Mouse (Mus musculus) CH12.LX (cell line): ENCODE measurements at regions not wholly inside any gene's neighbourhood (a gene's known extent, or its start where the extent isn't known, plus 50 kb on each side); places are given as distances from the start of the nearest gene placed in this dataset.

Experiments used
- DNase-seq: peaks from one replicate; pipeline ENCODE4 v3.0.0-alpha.2; 2013; ENCODE audit errors: extremely low read depth
- H3K27ac ChIP-seq: 2 replicates; pipeline ENCODE4 v1.5.1; 2012; ENCODE audit warnings: low read depth, mild to moderate bottlenecking, control low read depth, moderate library complexity; ENCODE audit not compliant: insufficient read depth
- H3K27me3 ChIP-seq: replicated peaks from 2 replicates; pipeline ENCODE3; 2012; ENCODE audit warnings: inconsistent platforms
- H3K36me3 ChIP-seq, 2 experiments: replicated peaks in 1 of 2; 2 replicates each; pipeline versions ENCODE3 to v1.6.1; 2012; ENCODE audit warnings: inconsistent platforms in 1 of 2, low read length in 1 of 2, mild to moderate bottlenecking in 1 of 2, mixed read lengths in 1 of 2, moderate library complexity in 1 of 2; ENCODE audit not compliant: control insufficient read depth in 1 of 2, insufficient read depth in 1 of 2
- H3K4me1 ChIP-seq, 2 experiments: 2 replicates each; pipeline ENCODE4 v1.6.1; 2012; ENCODE audit warnings: inconsistent platforms in 1 of 2, moderate library complexity in 1 of 2; ENCODE audit not compliant: insufficient read depth in 2 of 2, control insufficient read depth in 1 of 2
- H3K4me2 ChIP-seq: 2 replicates; pipeline ENCODE4 v1.6.1; 2012; ENCODE audit warnings: low read depth, mild to moderate bottlenecking, control low read depth; ENCODE audit not compliant: poor library complexity, insufficient read depth, severe bottlenecking
- H3K4me3 ChIP-seq, 3 experiments: fragments of 150-350 bp in 1 of 3; sonication (generic) in 1 of 3; replicated peaks in 1 of 3; 2 replicates each; pipeline versions ENCODE3 to v1.5.1; 2011 to 2012; ENCODE audit warnings: low read depth in 2 of 3, low read length in 2 of 3, mild to moderate bottlenecking in 2 of 3, moderate library complexity in 2 of 3, control low read depth in 1 of 3, improper control_type of control experiment in 1 of 3, inconsistent platforms in 1 of 3, mixed read lengths in 1 of 3; ENCODE audit not compliant: poor library complexity in 1 of 3
- H3K79me2 ChIP-seq: replicated peaks from 2 replicates; pipeline ENCODE4 v1.6.1; 2012; ENCODE audit warnings: mild to moderate bottlenecking, moderate library complexity; ENCODE audit not compliant: control insufficient read depth, poor library complexity, insufficient read depth, severe bottlenecking; ENCODE audit errors: extremely low read depth
- H3K9ac ChIP-seq: 2 replicates; pipeline ENCODE4 v1.6.1; 2012; ENCODE audit warnings: low read depth, mild to moderate bottlenecking, control low read depth, moderate library complexity; ENCODE audit not compliant: insufficient read depth
- H3K9me3 ChIP-seq: replicated peaks from 2 replicates; pipeline ENCODE3; 2012; ENCODE audit warnings: low read length, inconsistent platforms, mixed read lengths
- CHD1 ChIP-seq: IDR thresholded peaks from 2 replicates; pipeline ENCODE4 v1.6.1; 2012; ENCODE audit warnings: low read depth, low read length, improper control_type of control experiment, inconsistent platforms
- CHD2 ChIP-seq: IDR thresholded peaks from 2 replicates; pipeline ENCODE4 v1.6.1; 2011; ENCODE audit warnings: low read length, improper control_type of control experiment
- CTCF ChIP-seq, 2 experiments: IDR thresholded peaks in 1 of 2; conservative IDR thresholded peaks in 1 of 2; 2 replicates each; pipeline ENCODE4 v1.5.1; 2011 to 2012; ENCODE audit warnings: low read depth in 2 of 2, low read length in 2 of 2, improper control_type of control experiment in 1 of 2, inconsistent platforms in 1 of 2, mild to moderate bottlenecking in 1 of 2, moderate library complexity in 1 of 2
- ETS1 ChIP-seq: conservative IDR thresholded peaks from 2 replicates; pipeline ENCODE4 v1.6.1; 2012; ENCODE audit warnings: low read depth, mild to moderate bottlenecking, inconsistent platforms, low read length, improper control_type of control experiment, moderate library complexity
- GABPA ChIP-seq: IDR thresholded peaks from 2 replicates; pipeline ENCODE4 v1.6.1; 2012; ENCODE audit warnings: low read depth, low read length, improper control_type of control experiment, inconsistent platforms; ENCODE audit not compliant: insufficient replicate concordance
- JUND ChIP-seq: conservative IDR thresholded peaks from 2 replicates; pipeline ENCODE4 v1.6.1; 2011; ENCODE audit warnings: low read depth, low read length, improper control_type of control experiment
- KAT2A ChIP-seq: IDR thresholded peaks from 2 replicates; pipeline ENCODE4 v1.6.1; 2012; ENCODE audit warnings: low read length, improper control_type of control experiment, inconsistent platforms; ENCODE audit not compliant: insufficient replicate concordance
- MAFK ChIP-seq: IDR thresholded peaks from 2 replicates; pipeline ENCODE4 v1.6.1; 2011; ENCODE audit warnings: low read length, improper control_type of control experiment; ENCODE audit not compliant: insufficient replicate concordance
- MAX ChIP-seq: IDR thresholded peaks from 2 replicates; pipeline ENCODE4 v1.6.1; 2011; ENCODE audit warnings: low read length, improper control_type of control experiment
- MEF2A ChIP-seq: IDR thresholded peaks from 2 replicates; pipeline ENCODE4 v1.6.1; 2014; ENCODE audit warnings: low read depth, mild to moderate bottlenecking, inconsistent platforms, low read length, improper control_type of control experiment, borderline replicate concordance
- NRF1 ChIP-seq: IDR thresholded peaks from 2 replicates; pipeline ENCODE4 v1.6.1; 2014; ENCODE audit warnings: low read depth, mild to moderate bottlenecking, inconsistent platforms, low read length, improper control_type of control experiment, moderate library complexity
- POLR2A ChIP-seq: IDR thresholded peaks from 2 replicates; pipeline ENCODE4 v1.6.1; 2011; ENCODE audit warnings: low read depth, mild to moderate bottlenecking, improper control_type of control experiment, low read length
- POLR2AphosphoS2 ChIP-seq: IDR thresholded peaks from 2 replicates; pipeline ENCODE4 v1.6.1; 2011; ENCODE audit warnings: low read depth, low read length, improper control_type of control experiment
- RAD21 ChIP-seq: IDR thresholded peaks from 2 replicates; pipeline ENCODE4 v1.6.1; 2011; ENCODE audit warnings: low read depth, mild to moderate bottlenecking, low read length, improper control_type of control experiment, moderate library complexity
- RCOR1 ChIP-seq: conservative IDR thresholded peaks from 2 replicates; pipeline ENCODE4 v1.6.1; 2012; ENCODE audit warnings: low read depth, mild to moderate bottlenecking, inconsistent platforms, low read length, improper control_type of control experiment
- SIN3A ChIP-seq: IDR thresholded peaks from 2 replicates; pipeline ENCODE4 v1.6.1; 2012; ENCODE audit warnings: low read length, improper control_type of control experiment, inconsistent platforms
- SMC3 ChIP-seq: IDR thresholded peaks from 2 replicates; pipeline ENCODE4 v1.6.1; 2011; ENCODE audit warnings: low read depth, low read length, improper control_type of control experiment
- TBP ChIP-seq: conservative IDR thresholded peaks from 2 replicates; pipeline ENCODE4 v1.6.1; 2011; ENCODE audit warnings: low read depth, low read length, improper control_type of control experiment
- TCF12 ChIP-seq: IDR thresholded peaks from 2 replicates; pipeline ENCODE4 v1.6.1; 2014; ENCODE audit warnings: low read depth, mild to moderate bottlenecking, inconsistent platforms, low read length, improper control_type of control experiment
- UBTF ChIP-seq: IDR thresholded peaks from 2 replicates; pipeline ENCODE4 v1.6.1; 2012; ENCODE audit warnings: low read depth, mild to moderate bottlenecking, inconsistent platforms, low read length, improper control_type of control experiment, moderate library complexity
- USF1 ChIP-seq: IDR thresholded peaks from 2 replicates; pipeline ENCODE4 v1.6.1; 2014; ENCODE audit warnings: low read depth, mild to moderate bottlenecking, inconsistent platforms, low read length, improper control_type of control experiment
- ZC3H11A ChIP-seq: IDR thresholded peaks from 2 replicates; pipeline ENCODE4 v1.6.1; 2012; ENCODE audit warnings: low read depth, mild to moderate bottlenecking, inconsistent platforms, low read length, improper control_type of control experiment
- ZMIZ1 ChIP-seq: IDR thresholded peaks from 2 replicates; pipeline ENCODE4 v1.6.1; 2012; ENCODE audit warnings: low read depth, mild to moderate bottlenecking, inconsistent platforms, low read length, improper control_type of control experiment
- ZNF384 ChIP-seq: IDR thresholded peaks from 2 replicates; pipeline ENCODE4 v1.6.1; 2012; ENCODE audit warnings: low read depth, low read length, improper control_type of control experiment, inconsistent platforms
- dilution Hi-C: fragments of 300-500 bp; cut with MboI; formaldehyde crosslinking; loops from 2 replicates; pipeline ENCODE4 v1.14.3; 2020; ENCODE audit warnings: low sequenced_read_pairs; ENCODE audit not compliant: extremely low pct_unique_long_range_greater_than_20kb, extremely low pct_ligation_motif_present
- in situ Hi-C: fragments of 300-500 bp; cut with MboI; formaldehyde crosslinking; loops from 3 replicates; pipeline ENCODE4 v1.14.3; 2019; ENCODE audit warnings: low sequenced_read_pairs, low pct_ligation_motif_present, low pct_unique_long_range_greater_than_20kb, mixed read lengths

- Histone ChIP-seq H3K4me2 (no peak overlapping the region), H3K79me2 (no peaks in the 10 kb centered on the region), H3K9ac (no peak overlapping the region), H3K9me3 (peaks cover 3% of the 10 kb centered on the region), H3K4me1 (no peaks in the 10 kb centered on the region), H3K4me3 (no peak overlapping the region), H3K36me3 (no peaks in the 10 kb centered on the region), H3K27ac (no peak overlapping the region), H3K27me3 (no peaks in the 10 kb centered on the region)
- dilution Hi-C loops = no loop called here
- TF ChIP-seq KAT2A (no peak), CHD2 (no peak), RCOR1 (no peak), USF1 (no peak), ZC3H11A (no peak), POLR2A (no peak), SIN3A (no peak)
- DNase-seq = no peak
- in situ Hi-C loops = no loop called here
These were observed 181.9 kb upstream of the Gadl1 start for GRCm38 (mm10) chr9:115727361-115727760.

- in situ Hi-C loops = no loop called here
- no peak for DNase-seq
- Histone ChIP-seq H3K4me1 (peaks cover 0 to 5% of the 10 kb centered on the region in 2 experiments; a peak in 1 of 4 replicates), H3K27me3 (no peaks in the 10 kb centered on the region), H3K9me3 (no peaks in the 10 kb centered on the region), H3K4me2 (no peak overlapping the region)
- TF ChIP-seq RAD21 (peak; percentile 35), SMC3 (peak; percentile 14; the same call in 1 of the 2 replicates), CTCF (conservative IDR thresholded peaks at IDR 0.05 in 1 of 2, IDR thresholded peaks at IDR 0.05 in 1 of 2; ENCODE audit: low read depth in 2 of 2, low read length in 2 of 2) (peak in 1 of 2 experiments; percentile 31; a peak in 2 of 4 replicates), MAFK (no peak)
- TF ChIP-seq, all 38 proteins: peak for 3
- Histone ChIP-seq H3K9ac (no peak overlapping the region), H3K4me3 (no peak overlapping the region), H3K36me3 (no peaks in the 10 kb centered on the region), H3K79me2 (no peaks in the 10 kb centered on the region), H3K27ac (no peak overlapping the region)
- dilution Hi-C loops = no loop called here
These were observed 177.7 kb upstream of the Gadl1 start for GRCm38 (mm10) chr9:115731557-115731956.

GRCm38 (mm10) chr9:115733104-115733503 lies 176.2 kb upstream of the Gadl1 start:
- Histone ChIP-seq H3K9me3 (no peaks in the 10 kb centered on the region), H3K4me3 (no peak overlapping the region), H3K36me3 (no peaks in the 10 kb centered on the region), H3K27ac (no peak overlapping the region), H3K27me3 (no peaks in the 10 kb centered on the region), H3K79me2 (no peaks in the 10 kb centered on the region), H3K4me2 (no peak overlapping the region), H3K4me1 (peaks cover 0 to 5% of the 10 kb centered on the region in 2 experiments; a peak in 1 of 4 replicates), H3K9ac (no peak overlapping the region)
- no peak for DNase-seq
- dilution Hi-C loops = no loop called here
- in situ Hi-C loops = no loop called here
- TF ChIP-seq MAX = no peak
- no peak for TF ChIP-seq ETS1
- TF ChIP-seq JUND = no peak
- TF ChIP-seq MAFK = no peak
- no peak for TF ChIP-seq CHD1
- no peak for TF ChIP-seq ZNF384
- no peak for TF ChIP-seq SMC3
- TF ChIP-seq UBTF = no peak
- no peak for TF ChIP-seq TBP
- no peak for TF ChIP-seq TCF12
- TF ChIP-seq POLR2AphosphoS2 = no peak
- no peak for TF ChIP-seq USF1
- no peak for TF ChIP-seq RCOR1
- TF ChIP-seq CHD2 = no peak
- no peak for TF ChIP-seq MEF2A
- TF ChIP-seq ZMIZ1 = no peak
- TF ChIP-seq NRF1 = no peak
- no peak for TF ChIP-seq KAT2A
- no peak for TF ChIP-seq ZC3H11A
- no peak for TF ChIP-seq GABPA
